In genomic region chr10:95501033-95501432, GRCm38 (mm10) we compare ENCODE assay signal across 8 mouse cellular contexts. TPM values are rescaled to one million over a fixed set of nuclear protein-coding genes. Genes with fewer than 3 reads are reported as not detected.
A peak's percentile ranks its signal among the peaks of the same experiment; 100 is the strongest.
DNase-seq lines count a peak whose midpoint lies in the region; ATAC-seq and TF ChIP-seq lines count a peak whose summit lies in the region.

No protein-coding gene starts in this region.

- under 1% methylated on average over 7 of the region's 7 CpGs for WGBS in kidney, adult 2 months
- WGBS in bone marrow, adult 2 months, result under 1% methylated on average over 7 of the region's 7 CpGs
- WGBS in hindbrain, embryonic 12.5 days, result 4% methylated on average over 7 of the region's 7 CpGs
- 4% methylated on average over 7 of the region's 7 CpGs for WGBS in midbrain, embryonic 14.5 days

- H3K36me3 ChIP-seq in kidney, adult 2 months (ENCODE audit: control insufficient read depth, insufficient read depth, low read length), result peaks cover 1% of the 10 kb centered on the region; the same call in 1 of the 2 replicates
- peaks cover 8% of the 10 kb centered on the region for H3K36me3 ChIP-seq in hindbrain, embryonic 12.5 days
- H3K36me3 ChIP-seq in midbrain, embryonic 14.5 days (ENCODE audit: control insufficient read depth, insufficient read depth, low read length), result peaks cover 5% of the 10 kb centered on the region; the same call in 1 of the 2 replicates

- H3K9ac ChIP-seq in hindbrain, embryonic 12.5 days, result peak overlapping the region; percentile 72
- H3K9ac ChIP-seq in midbrain, embryonic 14.5 days (replicated peaks; ENCODE audit: low read length), result peak overlapping the region; percentile 73

- no peak for DNase-seq in kidney, adult 2 months
- DNase-seq in kidney, postnatal 14 days, result no peak
- no peak for DNase-seq in midbrain, embryonic 14.5 days
- DNase-seq in spleen, adult 12 weeks (ENCODE audit: low spot score), result no peak
- no peak for DNase-seq in adrenal gland, postnatal 10 days
- DNase-seq in cerebellum, adult 11-12 months, result no peak

- no peaks in the 10 kb centered on the region for H3K9me3 ChIP-seq in hindbrain, embryonic 12.5 days (replicated peaks)
- no peaks in the 10 kb centered on the region for H3K9me3 ChIP-seq in midbrain, embryonic 14.5 days (ENCODE audit: control insufficient read depth, low read length)

- no peak for TF ChIP-seq POLR2A in kidney, adult 2 months (IDR thresholded peaks at IDR 0.05; ENCODE audit: low read depth, low read length)
- TF ChIP-seq POLR2A in bone marrow, adult 2 months (IDR thresholded peaks at IDR 0.05; ENCODE audit: borderline replicate concordance, control insufficient read depth, low read depth, low read length), result no peak

- peak overlapping the region; percentile 65 for H3K4me2 ChIP-seq in hindbrain, embryonic 12.5 days (replicated peaks)
- H3K4me2 ChIP-seq in midbrain, embryonic 14.5 days (ENCODE audit: low read length), result peak overlapping the region; percentile 72

- peaks cover 5% of the 10 kb centered on the region; the same call in 1 of the 2 replicates for H3K4me1 ChIP-seq in kidney, adult 2 months (ENCODE audit: control insufficient read depth, insufficient read depth, low read length)
- H3K4me1 ChIP-seq in bone marrow, adult 2 months (ENCODE audit: control insufficient read depth, insufficient read depth, low read length), result no peaks in the 10 kb centered on the region
- H3K4me1 ChIP-seq in hindbrain, embryonic 12.5 days, result peaks cover 9% of the 10 kb centered on the region
- peaks cover 8% of the 10 kb centered on the region for H3K4me1 ChIP-seq in midbrain, embryonic 14.5 days (ENCODE audit: control insufficient read depth, insufficient read depth, low read length)

- peak overlapping the region; percentile 98 for H3K4me3 ChIP-seq in kidney, adult 2 months (ENCODE audit: insufficient read depth, low read depth, low read length)
- peak overlapping the region; percentile 89 for H3K4me3 ChIP-seq in bone marrow, adult 2 months (replicated peaks; ENCODE audit: control insufficient read depth, low read depth, low read length)
- peak overlapping the region; percentile 76 for H3K4me3 ChIP-seq in hindbrain, embryonic 12.5 days
- peak overlapping the region; percentile 65 for H3K4me3 ChIP-seq in midbrain, embryonic 14.5 days (replicated peaks; ENCODE audit: low read depth, low read length)

- no peak for ATAC-seq in hindbrain, embryonic 12.5 days (ENCODE audit: low FRiP score)
- no peak for ATAC-seq in midbrain, embryonic 14.5 days (ENCODE audit: low FRiP score, low TSS enrichment)

- H3K27ac ChIP-seq in kidney, adult 2 months (ENCODE audit: insufficient read depth, low read depth, low read length), result peak overlapping the region; percentile 98
- H3K27ac ChIP-seq in bone marrow, adult 2 months (ENCODE audit: control insufficient read depth, insufficient read depth, low read depth, low read length, poor library complexity), result no peak overlapping the region
- H3K27ac ChIP-seq in hindbrain, embryonic 12.5 days, result peak overlapping the region; percentile 88
- peak overlapping the region; percentile 92 for H3K27ac ChIP-seq in midbrain, embryonic 14.5 days (replicated peaks; ENCODE audit: low read depth, low read length)

- no peaks in the 10 kb centered on the region for H3K27me3 ChIP-seq in kidney, adult 2 months (replicated peaks; ENCODE audit: control insufficient read depth, insufficient read depth, low read length)
- H3K27me3 ChIP-seq in hindbrain, embryonic 12.5 days, result no peaks in the 10 kb centered on the region
- H3K27me3 ChIP-seq in midbrain, embryonic 14.5 days (ENCODE audit: control insufficient read depth, insufficient read depth, low read length), result no peaks in the 10 kb centered on the region

- TF ChIP-seq CTCF in kidney, adult 2 months (conservative IDR thresholded peaks at IDR 0.05; ENCODE audit: insufficient read depth, insufficient read length, low read depth, low read length), result no peak
- no peak for TF ChIP-seq CTCF in bone marrow, adult 2 months (IDR thresholded peaks at IDR 0.05; ENCODE audit: control insufficient read depth, insufficient read depth, low read length)

RNA-seq across cellular contexts. Expression of gene Mrpl42, which starts 0.7 kb away (rescaled TPM):
- polyA plus RNA-seq in kidney, adult 2 months (2012; rRNA removed), result 242 and 322 TPM in 2 replicates
- 69.8 and 80.9 TPM in 2 replicates for polyA plus RNA-seq in bone marrow, adult 2 months (2011; ENCODE audit: insufficient read depth, insufficient read length, low replicate concordance, missing spikeins)
- polyA plus RNA-seq in hindbrain, embryonic 12.5 days (2016; fragmentation: Nextera tagmentation; extraction: Ambion mirVana), result 246 and 265 TPM in 2 replicates
- 251 and 289 TPM in 2 replicates for polyA plus RNA-seq in midbrain, embryonic 14.5 days (2014; fragmentation: Nextera tagmentation; extraction: Ambion mirVana)
- total RNA-seq in adrenal gland, postnatal 10 days (2021), result 100 to 1,000 TPM; 174 to 198 TPM

RNA-seq across cellular contexts. Expression of gene Ube2n, which starts 13.9 kb away (rescaled TPM):
- 41.7 and 53.2 TPM in 2 replicates for polyA plus RNA-seq in kidney, adult 2 months (2012; rRNA removed)
- 77.1 and 80.7 TPM in 2 replicates for polyA plus RNA-seq in bone marrow, adult 2 months (2011; ENCODE audit: insufficient read depth, insufficient read length, low replicate concordance, missing spikeins)
- polyA plus RNA-seq in hindbrain, embryonic 12.5 days (2016; fragmentation: Nextera tagmentation; extraction: Ambion mirVana), result 367 and 390 TPM in 2 replicates
- polyA plus RNA-seq in midbrain, embryonic 14.5 days (2014; fragmentation: Nextera tagmentation; extraction: Ambion mirVana), result 341 and 383 TPM in 2 replicates
- total RNA-seq in adrenal gland, postnatal 10 days (2021), result 100 to 1,000 TPM; 114 to 116 TPM
